Mouse (Mus musculus) stomach, embryonic 14.5 days (tissue): ENCODE measurements around the gene Fancc. TPM values are rescaled to one million over a fixed set of nuclear protein-coding genes. Genes with fewer than 3 reads are reported as not detected.

Experiments
- ATAC-seq: fragments of 200-750 bp; cut with Nextera tagmentation; 2 replicates; pipeline ENCODE4 v1.8.0; 2017; ENCODE audit warnings: low read depth, moderate TSS enrichment; ENCODE audit not compliant: insufficient number of reproducible peaks, insufficient read depth, low FRiP score
- H3K27ac ChIP-seq: fragments of 300-500 bp; sonication (generic); 2 replicates; pipeline ENCODE4 v1.5.1; 2014; ENCODE audit warnings: mild to moderate bottlenecking, low read length, moderate library complexity, mixed read lengths
- H3K27me3 ChIP-seq: fragments of 300-500 bp; sonication (generic); 2 replicates; pipeline ENCODE4 v1.6.1; 2014; ENCODE audit warnings: low read length, control low read depth, mixed read lengths; ENCODE audit not compliant: control insufficient read depth, insufficient read depth
- H3K36me3 ChIP-seq: fragments of 300-500 bp; sonication (generic); 2 replicates; pipeline ENCODE4 v1.6.1; 2014; ENCODE audit warnings: mild to moderate bottlenecking, control low read depth, low read length, moderate library complexity, mixed read lengths; ENCODE audit not compliant: control insufficient read depth, insufficient read depth
- H3K4me1 ChIP-seq: fragments of 300-500 bp; sonication (generic); 2 replicates; pipeline ENCODE4 v1.6.1; 2014; ENCODE audit warnings: low read length, control low read depth, mixed read lengths; ENCODE audit not compliant: control insufficient read depth, insufficient read depth
- H3K4me2 ChIP-seq: fragments of 300-500 bp; sonication (generic); replicated peaks from 2 replicates; pipeline ENCODE4 v1.6.1; 2014; ENCODE audit warnings: low read depth, low read length, control low read depth
- H3K4me3 ChIP-seq: fragments of 300-500 bp; sonication (generic); 2 replicates; pipeline ENCODE4 v1.5.1; 2014; ENCODE audit warnings: low read depth, low read length, control low read depth
- H3K9ac ChIP-seq: fragments of 300-500 bp; sonication (generic); replicated peaks from 2 replicates; pipeline ENCODE4 v1.6.1; 2014; ENCODE audit warnings: low read depth, mild to moderate bottlenecking, control low read depth, low read length, moderate library complexity, mixed read lengths
- H3K9me3 ChIP-seq: fragments of 300-500 bp; sonication (generic); 2 replicates; pipeline ENCODE4 v1.6.1; 2016; ENCODE audit warnings: low read depth, low read length, control low read depth; ENCODE audit not compliant: control insufficient read depth
- whole genome bisulfite sequencing: fragments of 180-500 bp; shearing (Covaris S2); extraction: QIAGEN DNeasy Blood & Tissue Kit; methylation state at CpG from one replicate; pipeline ENCODE4 v1.1.7; 2014; 5-methylcytosine and 5-hydroxymethylcytosine counted together
- polyA plus RNA-seq: library from polyadenylated mRNA; unstranded; fragments of >200 nt; fragmentation: Nextera tagmentation; extraction: Ambion mirVana; gene quantifications from 2 replicates; pipeline ENCODE4 v1.2.1, GENCODE M21; 2014

Gene Fancc
- polyA plus RNA-seq, 1 experiment from 2014 or later, result 24.3 TPM

GRCm38 (mm10) chr13:63384775-63385174 is 112.3 kb downstream of the Fancc start:
- ATAC-seq, result no peak
- Histone ChIP-seq H3K4me1 (no peaks in the 10 kb centered on the region), H3K27me3 (no peaks in the 10 kb centered on the region), H3K9ac (no peak overlapping the region), H3K27ac (no peak overlapping the region), H3K9me3 (peaks cover 3% of the 10 kb centered on the region; the same call in 1 of the 2 replicates), H3K36me3 (no peaks in the 10 kb centered on the region), H3K4me3 (no peak overlapping the region), H3K4me2 (no peak overlapping the region)
- 82% methylated on average over 3 of the region's 3 CpGs for WGBS

- Histone ChIP-seq H3K27ac (no peak overlapping the region), H3K36me3 (no peaks in the 10 kb centered on the region)
Measured at GRCm38 (mm10) chr13:63382206-63382605, 114.9 kb downstream of the Fancc start.

GRCm38 (mm10) chr13:63373460-63374166 is 123.5 kb downstream of the Fancc start:
- no peak overlapping the region for H3K27ac ChIP-seq

More at GRCm38 (mm10) chr13:63382206-63382605, 114.9 kb downstream of the Fancc start:
- WGBS, result 71% methylated on average over 2 of the region's 2 CpGs
- ATAC-seq, result no peak
- no peaks in the 10 kb centered on the region for H3K9me3 ChIP-seq
- H3K27me3 ChIP-seq, result no peaks in the 10 kb centered on the region
- no peak overlapping the region for H3K4me2 ChIP-seq
- no peak overlapping the region for H3K9ac ChIP-seq
- no peaks in the 10 kb centered on the region for H3K4me1 ChIP-seq
- H3K4me3 ChIP-seq, result no peak overlapping the region

GRCm38 (mm10) chr13:63361755-63362154 is 135.3 kb downstream of the Fancc start:
- Histone ChIP-seq H3K9ac (no peak overlapping the region), H3K9me3 (no peaks in the 10 kb centered on the region), H3K4me1 (no peaks in the 10 kb centered on the region), H3K27me3 (no peaks in the 10 kb centered on the region), H3K4me3 (no peak overlapping the region), H3K4me2 (no peak overlapping the region), H3K36me3 (no peaks in the 10 kb centered on the region), H3K27ac (no peak overlapping the region)
- ATAC-seq, result no peak
- 54% methylated on average over 3 of the region's 3 CpGs for WGBS

More at GRCm38 (mm10) chr13:63373460-63374166, 123.5 kb downstream of the Fancc start:
- no peak overlapping the region for H3K4me2 ChIP-seq
- no peak overlapping the region for H3K4me3 ChIP-seq
- no peak overlapping the region for H3K9ac ChIP-seq
- H3K9me3 ChIP-seq, result no peaks in the 10 kb centered on the region
- H3K36me3 ChIP-seq, result no peaks in the 10 kb centered on the region
- no peaks in the 10 kb centered on the region for H3K4me1 ChIP-seq
- no peaks in the 10 kb centered on the region for H3K27me3 ChIP-seq
- no peak for ATAC-seq
- 80% methylated on average over 7 of the region's 7 CpGs for WGBS

GRCm38 (mm10) chr13:63360111-63360885 is 136.8 kb downstream of the Fancc start:
- Histone ChIP-seq H3K27me3 (no peaks in the 10 kb centered on the region), H3K27ac (no peak overlapping the region), H3K36me3 (no peaks in the 10 kb centered on the region), H3K9ac (no peak overlapping the region), H3K4me3 (no peak overlapping the region), H3K9me3 (no peaks in the 10 kb centered on the region), H3K4me1 (no peaks in the 10 kb centered on the region), H3K4me2 (no peak overlapping the region)
- ATAC-seq, result no peak
- 63% methylated on average over 4 of the region's 4 CpGs for WGBS

GRCm38 (mm10) chr13:63359393-63359792 is 137.7 kb downstream of the Fancc start:
- ATAC-seq, result no peak

GRCm38 (mm10) chr13:63356558-63356957 is 140.5 kb downstream of the Fancc start:
- Histone ChIP-seq H3K4me2 (no peak overlapping the region), H3K4me1 (no peaks in the 10 kb centered on the region), H3K36me3 (no peaks in the 10 kb centered on the region), H3K27ac (no peak overlapping the region), H3K4me3 (no peak overlapping the region), H3K27me3 (no peaks in the 10 kb centered on the region), H3K9ac (no peak overlapping the region), H3K9me3 (no peaks in the 10 kb centered on the region)
- no peak for ATAC-seq
- whole genome bisulfite sequencing, result 32% methylated on average over 3 of the region's 3 CpGs

More at GRCm38 (mm10) chr13:63359393-63359792, 137.7 kb downstream of the Fancc start:
- 65% methylated on average over 4 of the region's 4 CpGs for WGBS
- Histone ChIP-seq H3K4me1 (no peaks in the 10 kb centered on the region), H3K27me3 (no peaks in the 10 kb centered on the region), H3K36me3 (no peaks in the 10 kb centered on the region), H3K27ac (no peak overlapping the region), H3K4me3 (no peak overlapping the region), H3K9ac (no peak overlapping the region), H3K4me2 (no peak overlapping the region), H3K9me3 (no peaks in the 10 kb centered on the region)

GRCm38 (mm10) chr13:63356101-63356500 is 141.0 kb downstream of the Fancc start:
- Histone ChIP-seq H3K4me3 (no peak overlapping the region), H3K9me3 (no peaks in the 10 kb centered on the region), H3K27ac (no peak overlapping the region), H3K36me3 (no peaks in the 10 kb centered on the region), H3K27me3 (no peaks in the 10 kb centered on the region), H3K4me1 (no peaks in the 10 kb centered on the region), H3K4me2 (no peak overlapping the region), H3K9ac (no peak overlapping the region)
- ATAC-seq, result no peak
- WGBS, result 94% methylated on average over 4 of the region's 4 CpGs
